Mouse (Mus musculus) lung, embryonic 16.5 days (tissue): ENCODE measurements around the gene Orai3. TPM values are rescaled to one million over a fixed set of nuclear protein-coding genes. Genes with fewer than 3 reads are reported as not detected.

Experiments
- ATAC-seq: fragments of 200-750 bp; cut with Nextera tagmentation; 2 replicates; pipeline ENCODE4 v1.8.0; 2017; ENCODE audit warnings: low read depth, mild to moderate bottlenecking, moderate library complexity
- H3K27ac ChIP-seq: fragments of 300-500 bp; sonication (generic); 2 replicates; pipeline ENCODE4 v1.5.1; 2014; ENCODE audit warnings: mild to moderate bottlenecking, control low read depth, low read length
- H3K27me3 ChIP-seq: fragments of 300-500 bp; sonication (generic); 2 replicates; pipeline ENCODE4 v1.6.1; 2014; ENCODE audit warnings: low read depth, low read length, mixed read lengths; ENCODE audit not compliant: control insufficient read depth, insufficient read depth
- H3K36me3 ChIP-seq: fragments of 300-500 bp; sonication (generic); 2 replicates; pipeline ENCODE4 v1.6.1; 2014; ENCODE audit warnings: low read length; ENCODE audit not compliant: control insufficient read depth, insufficient read depth
- H3K4me1 ChIP-seq: fragments of 300-500 bp; sonication (generic); replicated peaks from 2 replicates; pipeline ENCODE4 v1.6.1; 2014; ENCODE audit warnings: low read length, mixed read lengths; ENCODE audit not compliant: control insufficient read depth, insufficient read depth
- H3K4me2 ChIP-seq: fragments of 300-500 bp; sonication (generic); 2 replicates; pipeline ENCODE4 v1.6.1; 2014; ENCODE audit warnings: low read depth, low read length, control low read depth
- H3K4me3 ChIP-seq: fragments of 300-500 bp; sonication (generic); 2 replicates; pipeline ENCODE4 v1.5.1; 2014; ENCODE audit warnings: mild to moderate bottlenecking, low read length, control low read depth
- H3K9ac ChIP-seq: fragments of 300-500 bp; sonication (generic); 2 replicates; pipeline ENCODE4 v1.6.1; 2014; ENCODE audit warnings: low read length, control low read depth
- H3K9me3 ChIP-seq: fragments of 300-500 bp; sonication (generic); 2 replicates; pipeline ENCODE4 v1.6.1; 2016; ENCODE audit warnings: low read length; ENCODE audit not compliant: control insufficient read depth
- WGBS: fragments of 180-500 bp; shearing (Covaris S2); extraction: QIAGEN DNeasy Blood & Tissue Kit; methylation state at CpG from one replicate; pipeline ENCODE4 v1.1.7; 2014; 5-methylcytosine and 5-hydroxymethylcytosine counted together
- polyA plus RNA-seq: library from polyadenylated mRNA; unstranded; fragments of >200 nt; fragmentation: Nextera tagmentation; extraction: Ambion mirVana; gene quantifications from 2 replicates; pipeline ENCODE4 v1.2.1, GENCODE M21; 2015

Gene Orai3
- polyA plus RNA-seq, 1 experiment from 2014 or later, result 29.1 TPM

DNA sequence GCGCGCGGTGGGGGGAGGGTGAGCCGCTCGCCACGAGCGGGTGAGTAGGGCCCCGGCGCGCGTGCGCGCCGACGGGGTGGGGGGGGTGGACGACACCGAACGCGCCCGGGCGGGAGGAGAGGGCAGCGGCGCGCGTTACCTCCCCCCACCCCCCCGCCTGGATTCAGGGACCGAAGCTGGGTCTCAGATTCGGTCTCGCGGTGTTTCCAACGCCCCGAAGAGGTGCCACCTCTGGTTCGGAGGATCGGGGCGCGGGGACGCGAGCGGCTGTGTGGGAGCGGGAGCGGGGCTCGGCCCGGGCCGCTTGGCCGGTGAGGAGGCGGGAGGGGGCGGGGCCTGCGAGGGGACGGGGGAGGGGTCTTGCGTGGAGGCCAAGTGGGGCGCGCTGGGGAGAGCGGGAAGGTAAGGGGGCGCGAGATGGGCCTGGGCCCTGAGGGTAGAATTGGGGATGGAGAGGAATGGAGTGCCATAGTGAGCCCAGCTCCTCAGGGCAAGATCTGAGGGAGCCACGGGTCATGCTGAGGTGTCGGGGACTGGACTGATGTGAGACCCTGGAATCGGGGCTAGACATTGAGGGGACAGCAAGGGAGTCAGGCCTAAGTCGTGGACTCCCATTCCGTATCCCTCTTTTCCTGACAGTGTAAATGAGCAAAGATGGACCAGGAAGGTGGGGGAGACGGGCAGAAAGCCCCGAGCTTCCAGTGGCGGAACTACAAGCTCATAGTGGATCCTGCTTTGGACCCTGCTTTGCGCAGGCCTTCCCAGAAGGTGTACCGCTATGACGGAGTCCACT is 8.1 kb downstream of the Orai3 start:
- peak; percentile 53 for ATAC-seq
- H3K4me1 ChIP-seq, result peaks cover 12% of the 10 kb centered on the region
- H3K27me3 ChIP-seq, result no peaks in the 10 kb centered on the region
- H3K4me2 ChIP-seq, result peak overlapping the region; percentile 69
- 2% methylated on average over 45 of the region's 66 CpGs for WGBS
- peak overlapping the region; percentile 99 for H3K27ac ChIP-seq
- H3K9ac ChIP-seq, result peak overlapping the region; percentile 93
- peaks cover 18% of the 10 kb centered on the region for H3K36me3 ChIP-seq
- peak overlapping the region; percentile 87 for H3K4me3 ChIP-seq
- no peaks in the 10 kb centered on the region for H3K9me3 ChIP-seq

DNA sequence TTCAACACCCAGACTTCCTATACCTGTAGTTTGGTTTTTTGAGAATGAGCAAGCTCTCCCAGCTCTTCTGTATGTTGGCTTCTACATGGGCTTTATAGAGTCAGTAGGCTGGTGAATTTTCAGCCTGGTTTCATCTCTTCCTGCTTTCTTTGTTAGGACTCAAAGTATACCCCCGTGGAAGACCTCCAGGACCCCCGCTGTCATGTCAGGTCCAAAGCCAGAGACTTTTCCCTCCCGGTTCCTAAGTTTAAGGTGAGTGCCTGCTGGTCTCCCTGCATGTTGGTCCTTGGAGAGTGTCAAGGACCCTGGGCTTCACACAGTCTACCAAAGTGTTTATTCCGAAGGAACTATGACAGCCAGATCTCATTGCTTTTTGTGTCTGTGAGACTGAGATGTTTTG is 8.7 kb downstream of the Orai3 start:
- H3K4me2 ChIP-seq, result peak overlapping the region; percentile 69
- H3K9me3 ChIP-seq, result no peaks in the 10 kb centered on the region
- peaks cover 18% of the 10 kb centered on the region for H3K36me3 ChIP-seq
- peak overlapping the region; percentile 93 for H3K9ac ChIP-seq
- no peaks in the 10 kb centered on the region for H3K27me3 ChIP-seq
- WGBS, result 73% methylated on average over 4 of the region's 4 CpGs
- peaks cover 12% of the 10 kb centered on the region for H3K4me1 ChIP-seq
- peak overlapping the region; percentile 87 for H3K4me3 ChIP-seq
- no peak for ATAC-seq
- H3K27ac ChIP-seq, result no peak overlapping the region

DNA sequence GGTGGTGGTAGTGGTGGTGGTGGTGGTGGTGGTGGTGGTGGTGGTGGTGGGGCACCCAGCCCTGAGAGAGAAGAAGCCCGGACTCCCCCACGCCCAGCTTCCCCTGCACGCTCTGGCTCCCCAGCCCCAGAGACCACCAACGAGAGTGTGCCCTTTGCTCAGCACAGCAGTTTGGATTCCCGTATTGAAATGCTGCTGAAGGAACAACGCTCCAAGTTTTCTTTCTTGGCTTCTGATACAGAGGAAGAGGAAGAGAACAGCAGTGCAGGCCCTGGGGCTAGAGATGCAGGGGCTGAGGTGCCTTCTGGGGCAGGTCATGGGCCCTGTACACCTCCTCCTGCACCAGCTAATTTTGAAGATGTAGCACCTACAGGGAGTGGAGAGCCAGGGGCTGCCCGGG is 15.7 kb downstream of the Orai3 start, which contains the start of gene Gm49388:
Gm49388 (plus strand) TSS at position 301 of the 400 bp plus-strand sequence.
- Histone ChIP-seq H3K9ac (no peak within 1 kb of the TSS), H3K27ac (no peak within 1 kb of the TSS), H3K4me2 (no peak within 1 kb of the TSS), H3K9me3 (no peaks in the 10 kb centered on the region), H3K27me3 (no peaks in the 10 kb centered on the region), H3K36me3 (peaks cover 61% of the 10 kb centered on the region), H3K4me1 (no peaks in the 10 kb centered on the region), H3K4me3 (no peak within 1 kb of the TSS)
- no peak for ATAC-seq
- 90% methylated on average over 7 of the region's 7 CpGs for WGBS

DNA sequence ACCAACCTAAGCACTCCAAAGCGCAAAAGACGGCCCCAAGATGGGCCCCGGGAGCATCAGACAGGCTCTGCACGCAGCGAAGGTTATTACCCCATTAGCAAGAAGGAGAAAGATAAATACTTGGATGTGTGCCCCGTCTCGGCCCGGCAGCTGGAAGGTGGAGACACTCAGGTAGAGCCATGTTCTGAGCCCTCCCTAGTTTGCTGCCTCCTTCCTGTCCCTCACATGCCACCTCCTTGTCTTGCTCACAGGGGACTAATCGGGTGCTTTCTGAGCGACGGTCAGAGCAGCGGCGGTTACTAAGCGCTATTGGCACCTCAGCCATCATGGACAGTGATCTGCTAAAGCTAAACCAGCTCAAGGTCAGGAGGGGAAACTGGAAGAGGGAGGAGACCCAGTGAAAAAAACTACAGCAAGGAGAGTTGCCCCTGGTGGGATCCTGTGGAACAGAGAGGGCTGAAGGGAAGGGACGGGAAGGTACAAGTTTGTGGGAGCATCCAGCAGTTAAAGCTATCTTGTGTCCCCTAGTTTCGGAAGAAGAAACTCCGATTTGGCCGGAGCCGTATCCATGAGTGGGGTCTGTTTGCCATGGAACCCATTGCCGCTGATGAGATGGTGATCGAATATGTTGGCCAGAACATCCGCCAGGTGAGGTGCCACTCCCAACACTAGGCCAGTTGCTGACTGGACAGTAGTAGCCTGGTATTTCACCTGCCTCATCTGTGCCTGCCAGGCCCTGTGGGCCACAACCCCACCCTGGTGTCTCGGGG is 27.6 kb downstream of the Orai3 start:
- 86% methylated on average over 23 of the region's 23 CpGs for WGBS
- Histone ChIP-seq H3K4me3 (no peak overlapping the region), H3K36me3 (peaks cover 57% of the 10 kb centered on the region), H3K4me2 (no peak overlapping the region), H3K9me3 (no peaks in the 10 kb centered on the region), H3K9ac (no peak overlapping the region), H3K4me1 (peaks cover 6% of the 10 kb centered on the region), H3K27me3 (no peaks in the 10 kb centered on the region), H3K27ac (no peak overlapping the region)
- ATAC-seq, result no peak

DNA sequence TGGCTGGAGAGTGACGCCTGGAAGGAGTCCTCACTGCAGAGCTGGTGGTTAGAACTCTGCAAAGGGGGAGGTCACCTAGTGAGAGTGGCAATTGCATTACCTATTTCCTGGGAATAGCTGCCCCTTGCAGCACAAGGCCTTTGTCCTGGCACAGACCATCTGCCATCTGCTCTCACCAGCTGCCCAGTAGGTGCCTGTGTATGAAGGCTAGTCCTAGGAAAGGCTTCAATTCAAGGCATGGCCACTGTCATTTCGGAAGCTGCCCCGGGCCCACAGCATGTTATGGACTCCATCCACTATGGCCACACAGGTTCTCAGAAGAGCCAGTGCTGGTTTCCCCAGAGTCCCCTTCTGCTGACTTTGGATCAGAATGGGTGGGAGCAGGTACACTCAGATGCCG is 29.0 kb downstream of the Orai3 start:
- H3K36me3 ChIP-seq, result peaks cover 48% of the 10 kb centered on the region
- no peaks in the 10 kb centered on the region for H3K9me3 ChIP-seq
- no peak overlapping the region for H3K4me3 ChIP-seq
- WGBS, result 83% methylated on average over 4 of the region's 4 CpGs
- H3K9ac ChIP-seq, result no peak overlapping the region
- H3K4me1 ChIP-seq, result peaks cover 6% of the 10 kb centered on the region
- no peak overlapping the region for H3K4me2 ChIP-seq
- ATAC-seq, result no peak
- H3K27ac ChIP-seq, result no peak overlapping the region
- no peaks in the 10 kb centered on the region for H3K27me3 ChIP-seq

DNA sequence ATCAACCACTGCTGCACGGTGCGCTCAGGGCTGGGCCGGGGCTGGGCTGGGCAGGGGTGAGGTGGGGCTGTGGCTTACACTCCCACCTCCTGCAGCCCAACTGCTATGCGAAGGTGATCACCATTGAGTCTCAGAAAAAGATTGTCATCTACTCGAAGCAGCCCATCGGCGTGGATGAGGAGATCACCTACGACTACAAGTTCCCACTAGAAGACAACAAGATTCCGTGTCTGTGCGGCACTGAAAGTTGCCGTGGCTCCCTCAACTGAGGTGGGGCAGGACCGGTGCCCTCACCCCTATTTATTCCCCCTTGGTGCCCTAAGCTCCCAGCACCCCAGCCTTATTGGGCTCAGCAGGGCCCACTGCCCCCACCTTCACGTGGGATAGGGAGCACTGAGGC is 29.6 kb downstream of the Orai3 start:
- Histone ChIP-seq H3K9ac (no peak overlapping the region), H3K4me3 (no peak overlapping the region), H3K4me2 (no peak overlapping the region), H3K36me3 (peaks cover 44% of the 10 kb centered on the region), H3K9me3 (no peaks in the 10 kb centered on the region), H3K27ac (no peak overlapping the region), H3K27me3 (no peaks in the 10 kb centered on the region), H3K4me1 (peaks cover 6% of the 10 kb centered on the region)
- no peak for ATAC-seq
- 88% methylated on average over 13 of the region's 13 CpGs for WGBS

DNA sequence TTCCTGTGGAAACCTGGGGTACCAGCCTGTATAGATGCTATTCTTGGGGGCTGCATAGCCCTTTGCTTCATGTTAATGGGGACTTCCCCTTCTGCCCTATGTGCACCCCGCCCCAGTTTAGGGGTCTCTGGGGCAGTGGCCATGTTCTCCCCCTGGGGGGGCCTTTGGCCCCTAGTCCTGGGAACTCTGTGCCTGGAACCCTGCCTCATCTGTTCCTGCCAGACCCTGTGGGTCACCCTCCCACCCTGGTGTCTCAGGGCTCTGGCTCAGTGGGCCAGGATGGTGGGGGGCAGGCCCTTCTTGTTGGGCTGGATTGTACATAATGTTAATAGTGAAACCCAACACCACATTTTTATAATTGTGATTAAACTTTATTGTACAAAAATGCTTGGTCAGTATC is 30.1 kb downstream of the Orai3 start:
- Histone ChIP-seq H3K9me3 (no peaks in the 10 kb centered on the region), H3K9ac (no peak overlapping the region), H3K4me2 (no peak overlapping the region), H3K4me3 (no peak overlapping the region), H3K27me3 (no peaks in the 10 kb centered on the region), H3K4me1 (peaks cover 6% of the 10 kb centered on the region), H3K27ac (no peak overlapping the region), H3K36me3 (peaks cover 44% of the 10 kb centered on the region)
- ATAC-seq, result no peak
- WGBS, result 69% methylated on average over 1 of the region's 1 CpGs

DNA sequence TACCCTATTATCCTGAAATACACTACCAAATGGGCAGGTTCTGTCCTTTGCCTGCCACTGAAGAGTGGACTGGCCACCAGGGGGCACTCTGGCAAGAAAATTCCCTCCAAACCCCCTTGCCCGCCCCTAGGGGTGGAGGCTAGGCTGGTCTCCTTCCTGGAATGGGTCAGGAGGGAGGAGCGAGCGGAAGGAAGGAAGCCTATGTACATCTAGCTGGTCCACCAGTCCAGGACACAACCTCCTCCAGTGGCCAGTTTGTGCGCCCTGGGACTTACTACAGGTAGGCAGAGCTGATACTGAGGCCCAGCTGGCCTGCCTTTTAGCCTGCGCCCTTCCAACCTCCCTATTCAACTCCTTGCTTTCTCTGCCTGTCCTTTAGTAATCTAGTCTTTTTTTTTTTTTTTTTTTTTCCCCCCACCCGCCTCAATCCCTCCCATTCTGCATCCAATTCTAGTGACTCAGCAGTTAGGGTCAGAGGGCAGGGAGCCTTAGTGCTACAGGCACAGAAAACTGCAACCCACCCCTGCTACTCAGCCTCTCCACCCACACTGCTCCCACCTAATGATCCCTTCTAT is 30.9 kb downstream of the Orai3 start, which contains the start of gene Hsd3b7:
Hsd3b7 (plus strand) TSS at position 170 of the 575 bp plus-strand sequence.
- Histone ChIP-seq H3K27ac (no peak within 1 kb of the TSS; the same call in 1 of the 2 replicates), H3K9ac (peak within 1 kb of the TSS; percentile 58), H3K4me3 (peak within 1 kb of the TSS; percentile 28), H3K27me3 (no peaks in the 10 kb centered on the region), H3K36me3 (peaks cover 38% of the 10 kb centered on the region), H3K4me2 (peak within 1 kb of the TSS; percentile 45), H3K9me3 (no peaks in the 10 kb centered on the region), H3K4me1 (peaks cover 6% of the 10 kb centered on the region)
- peak; percentile 96 for ATAC-seq
- WGBS, result 22% methylated on average over 6 of the region's 6 CpGs
